In the genomic region with DNA sequence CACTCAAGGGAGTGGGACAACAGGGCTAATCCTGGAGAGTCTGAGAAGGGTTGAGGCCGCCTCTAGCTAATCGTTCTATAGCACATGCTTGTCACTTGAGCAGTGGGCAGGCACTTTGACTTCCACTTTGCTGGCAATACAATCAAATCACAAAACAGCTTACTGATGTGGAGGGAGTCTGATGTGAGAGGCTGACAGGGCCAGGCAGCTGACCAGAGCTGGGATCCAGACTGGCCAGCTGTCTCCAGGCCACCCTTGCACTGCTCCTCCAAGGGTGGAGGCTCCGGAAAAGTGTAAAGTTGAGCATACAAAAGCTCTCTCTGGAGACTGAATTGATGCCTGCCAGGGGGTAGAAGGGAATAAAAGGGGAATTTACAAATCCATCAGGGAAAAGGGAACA, we compare ENCODE assay signal across 16 mouse cellular contexts.
DNase-seq lines count a peak whose midpoint lies in the region; ATAC-seq and TF ChIP-seq lines count a peak whose summit lies in the region.
"Had no signal": no experiment of that assay in that cellular context is flagged by ENCODE, and none has a peak within 500 bp of the region (broad histone marks: within the 10 kb centered on the region; RNA-seq: fewer than 3 reads in every experiment).

No protein-coding gene starts in this region.

- TF ChIP-seq CTCF in brain, embryonic 14.5 days (IDR thresholded peaks at IDR 0.05; ENCODE audit: borderline replicate concordance, extremely low read depth, insufficient read depth, insufficient read length), result no peak
- no peak for TF ChIP-seq CTCF in lung, embryonic 14.5 days (IDR thresholded peaks at IDR 0.05; ENCODE audit: low read depth)

- 69% methylated on average over 3 of the region's 3 CpGs for WGBS in embryonic facial prominence, embryonic 11.5 days
- WGBS in embryonic facial prominence, embryonic 10.5 days, result 64% methylated on average over 3 of the region's 3 CpGs
- WGBS in limb, embryonic 11.5 days, result 82% methylated on average over 3 of the region's 3 CpGs
- 84% methylated on average over 3 of the region's 3 CpGs for WGBS in limb, embryonic 10.5 days
- WGBS in lung, embryonic 14.5 days, result 46% methylated on average over 3 of the region's 3 CpGs

- no peak overlapping the region for H3K4me2 ChIP-seq in embryonic facial prominence, embryonic 11.5 days (ENCODE audit: low read depth, low read length)
- H3K4me2 ChIP-seq in limb, embryonic 11.5 days (ENCODE audit: low read depth, severe bottlenecking), result no peak overlapping the region
- H3K4me2 ChIP-seq in lung, embryonic 14.5 days, result no peak overlapping the region
- H3K4me2 ChIP-seq: embryonic facial prominence, embryonic 12.5 days; limb, embryonic 13.5 days had no signal

- no peak overlapping the region for H3K4me3 ChIP-seq in embryonic facial prominence, embryonic 11.5 days (ENCODE audit: low read depth, low read length)
- no peak overlapping the region for H3K4me3 ChIP-seq in embryonic facial prominence, embryonic 10.5 days
- H3K4me3 ChIP-seq in limb, embryonic 11.5 days (ENCODE audit: low read depth, low read length), result no peak overlapping the region
- no peak overlapping the region for H3K4me3 ChIP-seq in limb, embryonic 10.5 days
- no peak overlapping the region for H3K4me3 ChIP-seq in lung, embryonic 14.5 days (ENCODE audit: low read depth, low read length)
- H3K4me3 ChIP-seq: embryonic facial prominence, embryonic 12.5 days; limb, embryonic 13.5 days had no signal

- H3K36me3 ChIP-seq in embryonic facial prominence, embryonic 11.5 days (replicated peaks; ENCODE audit: control insufficient read depth, insufficient read depth, low read depth, low read length), result no peaks in the 10 kb centered on the region
- H3K36me3 ChIP-seq in embryonic facial prominence, embryonic 10.5 days (replicated peaks), result no peaks in the 10 kb centered on the region
- no peaks in the 10 kb centered on the region for H3K36me3 ChIP-seq in limb, embryonic 11.5 days (ENCODE audit: control insufficient read depth, insufficient read depth, low read length)
- H3K36me3 ChIP-seq in limb, embryonic 10.5 days, result no peaks in the 10 kb centered on the region
- H3K36me3 ChIP-seq in lung, embryonic 14.5 days (ENCODE audit: insufficient read depth), result no peaks in the 10 kb centered on the region
- H3K36me3 ChIP-seq: embryonic facial prominence, embryonic 12.5 days; limb, embryonic 13.5 days had no signal

- no peaks in the 10 kb centered on the region for H3K27me3 ChIP-seq in embryonic facial prominence, embryonic 11.5 days (ENCODE audit: control insufficient read depth, insufficient read depth, low read length)
- no peaks in the 10 kb centered on the region for H3K27me3 ChIP-seq in embryonic facial prominence, embryonic 10.5 days (replicated peaks; ENCODE audit: low read depth, poor library complexity, severe bottlenecking)
- H3K27me3 ChIP-seq in limb, embryonic 11.5 days (ENCODE audit: control insufficient read depth, insufficient read depth, low read length), result no peaks in the 10 kb centered on the region
- no peaks in the 10 kb centered on the region for H3K27me3 ChIP-seq in limb, embryonic 10.5 days (ENCODE audit: low read depth, poor library complexity, severe bottlenecking)
- no peaks in the 10 kb centered on the region for H3K27me3 ChIP-seq in lung, embryonic 14.5 days (ENCODE audit: insufficient read depth, low read length)
- H3K27me3 ChIP-seq: embryonic facial prominence, embryonic 12.5 days; limb, embryonic 13.5 days had no signal

- 0 out of 2 replicates have a peak, but pooled peaks have one; percentile 29 for ATAC-seq in embryonic facial prominence, embryonic 11.5 days (replicated peaks; ENCODE audit: insufficient number of reproducible peaks, low FRiP score, low TSS enrichment, low read depth)
- ATAC-seq in limb, embryonic 11.5 days (ENCODE audit: insufficient number of reproducible peaks, low FRiP score, low TSS enrichment, low read depth), result no peak
- peak; percentile 97 for ATAC-seq in lung, embryonic 14.5 days (ENCODE audit: insufficient read depth)
- ATAC-seq: inflammation-experienced regulatory T-cells, adult 6 months; liver, postnatal 0 days had no signal

- DNase-seq in embryonic facial prominence, embryonic 11.5 days (ENCODE audit: low spot score), result no peak
- DNase-seq in embryonic facial prominence, embryonic 10.5 days (ENCODE audit: low spot score), result no peak
- DNase-seq in limb, embryonic 11.5 days (ENCODE audit: low spot score), result peak; percentile 17
- no peak for DNase-seq in limb, embryonic 10.5 days (ENCODE audit: low spot score)
- DNase-seq in brain, embryonic 14.5 days (ENCODE audit: low read depth), result peak; percentile 56
- DNase-seq in lung, embryonic 14.5 days, result peak; percentile 78
- DNase-seq in left cerebral cortex, adult 11 months (ENCODE audit: low spot score), result no peak
- no peak for DNase-seq in left cerebral cortex, postnatal 4 days
- DNase-seq: adrenal gland, postnatal 25 days; layer of hippocampus, adult 9-11 months; liver, postnatal 0 days; thymus, postnatal 25 days had no signal

- intact Hi-C loops in left cerebral cortex, postnatal 4 days (cut with DNase I), result no loop called here

- H3K9me3 ChIP-seq in embryonic facial prominence, embryonic 11.5 days (replicated peaks; ENCODE audit: control insufficient read depth, low read length), result no peaks in the 10 kb centered on the region
- no peaks in the 10 kb centered on the region for H3K9me3 ChIP-seq in embryonic facial prominence, embryonic 10.5 days
- H3K9me3 ChIP-seq in limb, embryonic 11.5 days (ENCODE audit: control insufficient read depth, low read length), result no peaks in the 10 kb centered on the region
- H3K9me3 ChIP-seq in limb, embryonic 10.5 days (replicated peaks), result no peaks in the 10 kb centered on the region
- H3K9me3 ChIP-seq in lung, embryonic 14.5 days (ENCODE audit: low read depth, low read length), result no peaks in the 10 kb centered on the region
- H3K9me3 ChIP-seq: embryonic facial prominence, embryonic 12.5 days; limb, embryonic 13.5 days had no signal

- TF ChIP-seq POLR2A in brain, embryonic 14.5 days (IDR thresholded peaks at IDR 0.05; ENCODE audit: borderline replicate concordance, extremely low read depth, insufficient read depth, insufficient read length, poor library complexity, severe bottlenecking), result no peak

- H3K9ac ChIP-seq in embryonic facial prominence, embryonic 11.5 days (replicated peaks; ENCODE audit: low read length), result no peak overlapping the region
- H3K9ac ChIP-seq in limb, embryonic 11.5 days (ENCODE audit: low read length), result no peak overlapping the region
- H3K9ac ChIP-seq in lung, embryonic 14.5 days, result no peak overlapping the region
- H3K9ac ChIP-seq: embryonic facial prominence, embryonic 12.5 days; limb, embryonic 13.5 days; liver, postnatal 0 days had no signal

- no peaks in the 10 kb centered on the region for H3K4me1 ChIP-seq in embryonic facial prominence, embryonic 11.5 days (ENCODE audit: control insufficient read depth, insufficient read depth, low read length)
- H3K4me1 ChIP-seq in embryonic facial prominence, embryonic 10.5 days, result no peaks in the 10 kb centered on the region
- no peaks in the 10 kb centered on the region for H3K4me1 ChIP-seq in limb, embryonic 11.5 days (ENCODE audit: control insufficient read depth, insufficient read depth, low read length)
- no peaks in the 10 kb centered on the region for H3K4me1 ChIP-seq in limb, embryonic 10.5 days
- 0 out of 2 replicates have a peak, but pooled peaks cover 4% of the 10 kb centered on the region for H3K4me1 ChIP-seq in lung, embryonic 14.5 days (ENCODE audit: insufficient read depth)
- H3K4me1 ChIP-seq: embryonic facial prominence, embryonic 12.5 days; limb, embryonic 13.5 days had no signal

- no peak overlapping the region for H3K27ac ChIP-seq in embryonic facial prominence, embryonic 11.5 days (replicated peaks; ENCODE audit: low read depth, low read length)
- no peak overlapping the region for H3K27ac ChIP-seq in embryonic facial prominence, embryonic 10.5 days (replicated peaks)
- no peak overlapping the region for H3K27ac ChIP-seq in limb, embryonic 11.5 days (replicated peaks; ENCODE audit: low read depth, low read length)
- H3K27ac ChIP-seq in limb, embryonic 10.5 days, result no peak overlapping the region
- peak overlapping the region; percentile 36; the same call in 1 of the 2 replicates for H3K27ac ChIP-seq in lung, embryonic 14.5 days (ENCODE audit: low read depth)
- H3K27ac ChIP-seq: embryonic facial prominence, embryonic 12.5 days; kidney, postnatal 0 days; limb, embryonic 13.5 days had no signal

Comparison
In these comparisons a context has a peak if more than half of its experiments do, and no peak if none do; other contexts are left out.
1. DNase-seq: peak in limb, embryonic 11.5 days (single experiment), brain, embryonic 14.5 days (single experiment) and lung, embryonic 14.5 days (single experiment); none in embryonic facial prominence, embryonic 11.5 days (single experiment), embryonic facial prominence, embryonic 10.5 days (single experiment), limb, embryonic 10.5 days (single experiment), left cerebral cortex, adult 11 months (single experiment) and left cerebral cortex, postnatal 4 days (single experiment).